Mouse (Mus musculus) Patski (cell line): ENCODE measurements around the gene Tspan18. TPM values are rescaled to one million over a fixed set of nuclear protein-coding genes. Genes with fewer than 3 reads are reported as not detected.

Source experiments
- ATAC-seq: fragments of 100-300 bp; one replicate; pipeline ENCODE4 v1.8.0; 2021
- CTCF ChIA-PET: fragments of 350-600 bp; sonication (Branson Sonifier 250); formaldehyde crosslinking; loops from one replicate; lab custom pipeline; 2022; ENCODE audit warnings: inconsistent platforms; lab: Charles Lee
- POLR2A ChIA-PET: fragments of 350-600 bp; sonication (Branson Sonifier 250); formaldehyde crosslinking; loops from one replicate; lab custom pipeline; 2022; ENCODE audit warnings: antibody characterized with exemption, inconsistent platforms; lab: Charles Lee
- DNase-seq: peaks from one replicate; pipeline ENCODE4 v3.0.0-alpha.2; 2011; ENCODE audit warnings: low read depth, low spot score
- H3K27me3 ChIP-seq: fragments of 371-371 bp; one replicate; pipeline ENCODE4 v1.5.1; 2021
- CTCF ChIP-seq: fragments of 100-300 bp; IDR thresholded peaks from one replicate; pipeline ENCODE4 v1.5.1; 2021
- in situ Hi-C: fragments of 300-500 bp; cut with MboI; formaldehyde crosslinking; loops from 3 replicates; pipeline ENCODE4 v1.11.1; 2018; ENCODE audit warnings: low pct_unique_long_range_greater_than_20kb, mixed read lengths
- polyA plus RNA-seq: library from polyadenylated mRNA; unstranded; gene quantifications from one replicate; pipeline ENCODE4 v1.2.3, GENCODE M21; 2021

Tspan18 gene
- polyA plus RNA-seq, 1 experiment from 2014 or later = 16.6 TPM

DNA sequence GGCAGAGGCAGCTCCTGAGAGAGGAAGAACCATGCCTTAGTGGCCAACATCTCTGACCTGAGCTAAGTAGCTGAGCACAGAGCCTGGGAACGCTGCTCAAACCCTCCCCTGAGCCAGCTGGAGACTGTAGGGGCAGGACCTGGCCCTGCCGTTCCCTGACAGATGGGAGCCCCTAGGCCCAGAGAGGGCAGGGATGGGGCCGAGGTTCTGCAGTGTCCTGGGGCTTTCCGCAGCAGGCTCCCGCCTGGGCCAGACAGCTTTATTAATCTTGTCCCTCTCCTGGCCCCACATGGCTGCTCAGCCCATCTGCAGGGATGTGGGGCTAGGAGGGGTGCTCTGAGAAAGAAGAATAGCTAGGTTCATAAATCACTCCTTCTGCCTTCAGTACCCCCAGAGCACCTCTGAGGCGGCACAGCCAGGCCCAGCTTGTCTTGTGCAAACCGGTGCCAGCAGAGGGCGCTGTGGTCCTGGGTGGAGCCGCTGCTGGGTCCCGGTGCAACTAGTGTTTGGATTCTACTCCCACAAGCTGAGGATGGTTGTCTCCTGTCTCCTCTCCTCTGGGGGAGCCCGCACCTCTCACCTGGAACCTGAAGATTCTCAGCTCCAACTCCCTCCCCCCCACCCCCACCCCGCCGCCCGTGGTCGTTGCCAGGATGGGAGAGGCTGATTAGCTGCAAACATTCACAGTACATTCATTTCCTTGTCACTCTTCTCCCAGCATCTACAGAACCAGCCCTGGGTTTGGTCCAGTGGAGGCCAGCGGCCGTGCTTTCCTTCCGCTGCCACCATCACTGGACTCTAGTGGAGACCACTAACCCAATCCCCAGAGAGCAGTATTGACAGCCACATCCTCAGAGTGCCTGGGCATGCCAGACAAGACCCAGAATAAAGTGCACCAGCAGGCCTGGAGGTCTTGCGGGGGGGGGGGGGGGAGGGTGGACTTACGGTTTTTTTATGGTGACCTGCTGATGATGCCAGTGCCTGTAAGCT lies 107.4 kb downstream of the Tspan18 start:
- CTCF ChIA-PET = interaction anchor here (0.7 to 5.5 kb wide), 24 partner anchors 10 to 194 kb away, joined by 3 to 47 read pairs (median 3); no protein-coding TSS in a partner anchor
- H3K27me3 ChIP-seq = no peaks in the 10 kb centered on the region
- ATAC-seq (peak; percentile 69), DNase-seq (no peak)
- POLR2A ChIA-PET = interaction anchor here (1.0 to 2.0 kb wide), 4 partner anchors 10 to 190 kb away, joined by 4 to 7 read pairs (median 5); partner anchors contain the start of gene Tspan18
- no peak for TF ChIP-seq CTCF
- in situ Hi-C loops = loop anchor here (5.0 kb wide), 1 partner anchor 105 kb away; the partner anchor contains the start of gene Tspan18

GRCm38 (mm10) chr2:93223463-93223862 lies 110.8 kb downstream of the Tspan18 start:
- ATAC-seq (no peak), DNase-seq (no peak)
- in situ Hi-C loops = loop anchor here (25.0 kb wide), 1 partner anchor 439 kb away; no protein-coding TSS in a partner anchor
- no peaks in the 10 kb centered on the region for H3K27me3 ChIP-seq
- CTCF ChIA-PET = interaction anchor here (1.7 kb wide), 1 partner anchor 110 kb away, joined by 5 read pairs; no protein-coding TSS in a partner anchor
- TF ChIP-seq CTCF = no peak
- POLR2A ChIA-PET = interaction anchor here (0.7 kb wide), 1 partner anchor 9 kb away, joined by 3 read pairs; no protein-coding TSS in a partner anchor

GRCm38 (mm10) chr2:93220447-93220846 lies 113.9 kb downstream of the Tspan18 start:
- ATAC-seq = no peak
- no peaks in the 10 kb centered on the region for H3K27me3 ChIP-seq
- CTCF ChIA-PET = no interaction called here
- in situ Hi-C loops = loop anchor here (25.0 kb wide), 1 partner anchor 442 kb away; no protein-coding TSS in a partner anchor
- POLR2A ChIA-PET = no interaction called here
- no peak for TF ChIP-seq CTCF
- DNase-seq = no peak

DNA sequence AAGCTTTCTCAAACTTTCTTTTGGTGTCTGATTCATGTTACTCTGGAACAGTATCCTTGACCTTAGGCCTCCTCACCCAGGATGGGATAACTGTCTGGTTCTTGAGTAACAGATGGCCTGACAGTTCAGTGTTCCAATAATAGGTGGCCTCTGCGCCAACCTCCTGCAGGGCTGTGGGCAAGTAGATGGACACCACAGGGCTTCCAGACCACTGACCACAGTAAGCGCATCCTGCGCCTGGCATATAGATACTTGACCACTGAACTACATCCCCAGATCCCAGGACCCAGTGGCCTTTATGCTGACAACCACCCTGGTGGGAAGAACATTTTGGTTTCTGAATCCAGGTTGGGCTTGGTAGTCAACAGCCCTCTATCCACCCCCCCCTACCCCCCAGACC lies 114.7 kb downstream of the Tspan18 start:
- H3K27me3 ChIP-seq = no peaks in the 10 kb centered on the region
- POLR2A ChIA-PET = no interaction called here
- no peak for TF ChIP-seq CTCF
- DNase-seq = no peak
- CTCF ChIA-PET = interaction anchor here (0.8 to 7.7 kb wide), 4 partner anchors 9 to 199 kb away, joined by 3 to 118 read pairs (median 3); no protein-coding TSS in a partner anchor
- no peak for ATAC-seq
- in situ Hi-C loops = loop anchor here (25.0 kb wide), 1 partner anchor 443 kb away; no protein-coding TSS in a partner anchor

- DNase-seq = no peak
- in situ Hi-C loops = loop anchor here (25.0 kb wide), 1 partner anchor 444 kb away; no protein-coding TSS in a partner anchor
- ChIA-PET POLR2A (interaction anchor here (0.9 kb wide), 1 partner anchor 115 kb away, joined by 3 read pairs; no protein-coding TSS in a partner anchor), CTCF (interaction anchor here (0.7 to 7.7 kb wide), 10 partner anchors 10 to 315 kb away, joined by 3 to 118 read pairs (median 3); no protein-coding TSS in a partner anchor)
- ATAC-seq = no peak
- no peak for TF ChIP-seq CTCF
- H3K27me3 ChIP-seq = no peaks in the 10 kb centered on the region
These were observed 115.8 kb downstream of the Tspan18 start for GRCm38 (mm10) chr2:93218353-93218990.

DNA sequence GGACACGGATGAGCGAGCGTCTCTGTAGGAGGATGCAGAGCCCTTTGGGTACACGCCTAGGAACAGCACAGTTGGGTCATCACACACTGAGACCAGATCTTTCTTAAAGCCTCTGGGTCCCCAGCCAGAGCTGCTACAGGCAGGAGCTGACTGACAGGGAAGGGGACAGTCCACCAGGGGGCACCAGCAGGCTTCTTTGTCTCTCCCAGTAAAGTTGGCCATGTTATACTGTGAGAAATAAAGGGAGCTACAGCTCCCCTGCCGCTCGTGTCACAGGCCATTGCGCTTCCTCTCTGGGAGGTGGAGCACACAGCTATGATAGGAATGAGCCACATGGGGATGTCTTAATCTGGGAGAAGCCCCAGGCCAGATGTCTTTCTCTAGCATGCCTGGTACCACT lies 117.3 kb downstream of the Tspan18 start:
- DNase-seq (peak; percentile 93), ATAC-seq (peak; percentile 94)
- POLR2A ChIA-PET = interaction anchor here (1.2 to 1.5 kb wide), 3 partner anchors 10 to 204 kb away, joined by 3 to 5 read pairs (median 3); no protein-coding TSS in a partner anchor
- CTCF ChIA-PET = interaction anchor here (0.6 to 7.7 kb wide), 32 partner anchors 10 to 593 kb away, joined by 3 to 118 read pairs (median 4); no protein-coding TSS in a partner anchor
- TF ChIP-seq CTCF = no peak
- no peaks in the 10 kb centered on the region for H3K27me3 ChIP-seq
- in situ Hi-C loops = loop anchor here (25.0 kb wide), 1 partner anchor 445 kb away; no protein-coding TSS in a partner anchor

DNA sequence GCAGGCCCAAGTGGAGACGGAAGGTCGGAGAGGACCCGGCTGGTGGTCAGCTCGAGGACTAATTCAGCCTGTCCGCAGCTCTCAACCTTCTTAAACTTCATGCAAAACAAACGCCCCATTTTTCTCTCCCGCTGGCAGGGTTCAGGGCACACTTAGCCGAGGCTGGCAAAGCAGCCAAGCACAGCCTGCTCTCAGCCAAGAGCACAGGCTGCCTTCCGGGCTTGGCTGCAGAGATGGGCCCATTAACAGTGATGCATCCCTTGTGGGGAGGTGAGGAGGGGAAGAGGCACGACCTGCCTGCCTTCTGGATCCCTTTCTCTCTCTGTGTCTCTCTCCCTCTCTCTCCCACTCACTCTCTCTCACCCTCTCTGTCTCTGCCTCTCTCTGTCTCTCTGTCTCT lies 118.5 kb downstream of the Tspan18 start:
- H3K27me3 ChIP-seq = no peaks in the 10 kb centered on the region
- no peak for TF ChIP-seq CTCF
- no peak for DNase-seq
- no peak for ATAC-seq
- POLR2A ChIA-PET = interaction anchor here (1.0 kb wide), 1 partner anchor 11 kb away, joined by 4 read pairs; no protein-coding TSS in a partner anchor
- in situ Hi-C loops = loop anchor here (25.0 kb wide), 1 partner anchor 447 kb away; no protein-coding TSS in a partner anchor
- CTCF ChIA-PET = interaction anchor here (1.3 to 7.7 kb wide), 8 partner anchors 9 to 202 kb away, joined by 3 to 118 read pairs (median 6); no protein-coding TSS in a partner anchor

DNA sequence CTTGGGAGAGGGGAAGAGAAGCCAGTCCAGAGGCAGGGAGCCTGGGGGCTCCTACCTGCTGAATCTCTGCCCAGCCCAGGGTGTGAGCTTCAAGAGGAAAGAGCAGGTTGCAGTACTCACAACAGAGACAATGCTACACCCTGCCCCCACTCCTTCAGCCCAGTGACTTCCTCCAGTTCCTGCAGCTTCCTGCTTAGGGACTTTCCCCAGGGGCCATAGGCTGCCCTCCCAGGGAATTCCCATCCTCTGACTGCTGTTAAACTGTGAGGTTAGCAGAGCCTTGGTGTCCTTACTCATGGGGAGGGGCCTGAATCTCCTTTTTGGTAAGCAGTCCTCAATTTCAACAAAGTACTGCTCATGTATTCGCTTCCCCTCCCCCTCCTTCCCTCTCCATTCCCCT lies 120.1 kb downstream of the Tspan18 start:
- in situ Hi-C loops = loop anchor here (5.0 to 25.0 kb wide), 3 partner anchors 198 to 448 kb away; no protein-coding TSS in a partner anchor
- ChIA-PET CTCF (interaction anchor here (0.9 to 7.7 kb wide), 9 partner anchors 11 to 256 kb away, joined by 3 to 118 read pairs (median 7); no protein-coding TSS in a partner anchor), POLR2A (interaction anchor here (0.5 to 1.1 kb wide), 2 partner anchors 9 to 205 kb away, joined by 3 read pairs; no protein-coding TSS in a partner anchor)
- TF ChIP-seq CTCF = no peak
- no peaks in the 10 kb centered on the region for H3K27me3 ChIP-seq
- ATAC-seq (no peak), DNase-seq (peak; percentile 39)

- CTCF ChIA-PET = interaction anchor here (1.3 to 7.7 kb wide), 7 partner anchors 9 to 257 kb away, joined by 3 to 118 read pairs (median 7); no protein-coding TSS in a partner anchor
- no peak for TF ChIP-seq CTCF
- DNase-seq (no peak), ATAC-seq (no peak)
- in situ Hi-C loops = loop anchor here (5.0 to 25.0 kb wide), 3 partner anchors 199 to 449 kb away; no protein-coding TSS in a partner anchor
- POLR2A ChIA-PET = no interaction called here
- H3K27me3 ChIP-seq = no peaks in the 10 kb centered on the region
These were observed 121.4 kb downstream of the Tspan18 start for GRCm38 (mm10) chr2:93212865-93213264.
